Mouse (Mus musculus) E14TG2a.4 (cell line): ENCODE measurements around the gene Mrpl37.

Source experiments
- CTCF ChIP-seq: conservative IDR thresholded peaks from 2 replicates; pipeline ENCODE4 v1.5.1; 2014; ENCODE audit warnings: low read length
- NANOG ChIP-seq: IDR thresholded peaks from 2 replicates; pipeline ENCODE4 v1.6.1; 2014; ENCODE audit warnings: borderline replicate concordance, low read length, mixed read lengths
- POU5F1 ChIP-seq: IDR thresholded peaks from 2 replicates; pipeline ENCODE4 v1.6.1; 2014; ENCODE audit warnings: low read length, borderline replicate concordance

GRCm38 (mm10) chr4:107025369-107025768 lies 41.3 kb downstream of the Mrpl37 start:
- TF ChIP-seq CTCF: no peak
- TF ChIP-seq POU5F1: no peak
- TF ChIP-seq NANOG: no peak
